Mouse (Mus musculus): ENCODE measurements around the gene Lrrc38. TPM values are rescaled to one million over a fixed set of nuclear protein-coding genes. Genes with fewer than 3 reads are reported as not detected.

Gene Lrrc38
- polyA plus RNA-seq, 1 experiment from 2014 or later, result not detected

- no peak overlapping the region for H3K27ac ChIP-seq
- H3K4me1 ChIP-seq, result peaks cover 6% of the 10 kb centered on the region
- H3K9me3 ChIP-seq, result no peaks in the 10 kb centered on the region
- no peaks in the 10 kb centered on the region for H3K36me3 ChIP-seq (replicated peaks)
- no peak overlapping the region for H3K4me3 ChIP-seq (replicated peaks)
- peaks cover 3% of the 10 kb centered on the region for H3K27me3 ChIP-seq
- 23% methylated on average over 15 of the region's 15 CpGs for WGBS
- no peak overlapping the region for H3K9ac ChIP-seq
- H3K4me2 ChIP-seq, result no peak overlapping the region
- no peak for ATAC-seq (ENCODE audit: low FRiP score)
Measured at GRCm38 (mm10) chr4:143366415-143367041, 17.0 kb downstream of the Lrrc38 start.

- peaks cover 5% of the 10 kb centered on the region; the same call in 1 of the 2 replicates for H3K27me3 ChIP-seq
- peak; percentile 49 for ATAC-seq (ENCODE audit: low FRiP score)
- H3K27ac ChIP-seq, result no peak overlapping the region
- H3K4me3 ChIP-seq (replicated peaks), result no peak overlapping the region
- H3K4me1 ChIP-seq, result peaks cover 19% of the 10 kb centered on the region
- 39% methylated on average over 7 of the region's 7 CpGs for WGBS
- no peaks in the 10 kb centered on the region for H3K36me3 ChIP-seq (replicated peaks)
- no peaks in the 10 kb centered on the region for H3K9me3 ChIP-seq
- H3K4me2 ChIP-seq, result no peak overlapping the region
- peak overlapping the region; percentile 1; the same call in 1 of the 2 replicates for H3K9ac ChIP-seq
Measured at GRCm38 (mm10) chr4:143379480-143379879, 29.9 kb downstream of the Lrrc38 start.

- 32% methylated on average over 15 of the region's 15 CpGs for WGBS
- peak; percentile 34 for ATAC-seq (ENCODE audit: low FRiP score)
- Histone ChIP-seq H3K27ac (0 out of 2 replicates have a peak overlapping the region, but pooled peaks have one; percentile 31), H3K9me3 (no peaks in the 10 kb centered on the region), H3K4me2 (no peak overlapping the region), H3K4me3 (replicated peaks) (no peak overlapping the region), H3K36me3 (replicated peaks) (no peaks in the 10 kb centered on the region), H3K27me3 (peaks cover 5% of the 10 kb centered on the region; the same call in 1 of the 2 replicates), H3K4me1 (peaks cover 19% of the 10 kb centered on the region), H3K9ac (0 out of 2 replicates have a peak overlapping the region, but pooled peaks have one; percentile 1)
Measured at GRCm38 (mm10) chr4:143379931-143380715, 30.6 kb downstream of the Lrrc38 start.

- Histone ChIP-seq H3K27me3 (peaks cover 5% of the 10 kb centered on the region; the same call in 1 of the 2 replicates), H3K27ac (no peak overlapping the region), H3K9ac (no peak overlapping the region), H3K4me1 (peaks cover 19% of the 10 kb centered on the region), H3K4me2 (no peak overlapping the region), H3K4me3 (replicated peaks) (no peak overlapping the region), H3K36me3 (replicated peaks) (no peaks in the 10 kb centered on the region), H3K9me3 (no peaks in the 10 kb centered on the region)
- no peak for ATAC-seq (ENCODE audit: low FRiP score)
- WGBS, result 3% methylated on average over 5 of the region's 5 CpGs
Measured at GRCm38 (mm10) chr4:143380716-143381004, 31.1 kb downstream of the Lrrc38 start.

- no peak for ATAC-seq (ENCODE audit: low FRiP score)
- WGBS, result 66% methylated on average over 3 of the region's 3 CpGs
- H3K27ac ChIP-seq, result no peak overlapping the region
Measured at GRCm38 (mm10) chr4:143382163-143382562, 32.6 kb downstream of the Lrrc38 start.

GRCm38 (mm10) chr4:143383646-143384045 is 34.1 kb downstream of the Lrrc38 start:
- Histone ChIP-seq H3K27ac (no peak overlapping the region), H3K9ac (no peak overlapping the region), H3K4me2 (no peak overlapping the region), H3K36me3 (replicated peaks) (no peaks in the 10 kb centered on the region), H3K27me3 (peaks cover 5% of the 10 kb centered on the region; the same call in 1 of the 2 replicates), H3K4me3 (replicated peaks) (no peak overlapping the region), H3K4me1 (peaks cover 19% of the 10 kb centered on the region), H3K9me3 (no peaks in the 10 kb centered on the region)
- 37% methylated on average over 4 of the region's 4 CpGs for WGBS
- no peak for ATAC-seq (ENCODE audit: low FRiP score)

More at GRCm38 (mm10) chr4:143382163-143382562, 32.6 kb downstream of the Lrrc38 start:
- peaks cover 5% of the 10 kb centered on the region; the same call in 1 of the 2 replicates for H3K27me3 ChIP-seq
- no peak overlapping the region for H3K9ac ChIP-seq
- H3K4me1 ChIP-seq, result peaks cover 19% of the 10 kb centered on the region
- H3K4me2 ChIP-seq, result no peak overlapping the region
- H3K36me3 ChIP-seq (replicated peaks), result no peaks in the 10 kb centered on the region
- H3K9me3 ChIP-seq, result no peaks in the 10 kb centered on the region
- no peak overlapping the region for H3K4me3 ChIP-seq (replicated peaks)

- Histone ChIP-seq H3K4me3 (replicated peaks) (peak overlapping the region; percentile 34), H3K9me3 (no peaks in the 10 kb centered on the region), H3K27ac (no peak overlapping the region), H3K36me3 (replicated peaks) (no peaks in the 10 kb centered on the region), H3K4me1 (no peaks in the 10 kb centered on the region), H3K9ac (no peak overlapping the region), H3K27me3 (no peaks in the 10 kb centered on the region), H3K4me2 (peak overlapping the region; percentile 53)
- ATAC-seq (ENCODE audit: low FRiP score), result peak; percentile 76
- WGBS, result 10% methylated on average over 30 of the region's 43 CpGs
Measured at GRCm38 (mm10) chr4:143388955-143389702, 39.6 kb downstream of the Lrrc38 start.

- no peak within 1 kb of the TSS for H3K4me2 ChIP-seq
- H3K4me3 ChIP-seq (replicated peaks), result no peak within 1 kb of the TSS
- WGBS, result 83% methylated on average over 26 of the region's 26 CpGs
- H3K27me3 ChIP-seq, result peaks cover 7% of the 10 kb centered on the region; the same call in 1 of the 2 replicates
- no peaks in the 10 kb centered on the region for H3K9me3 ChIP-seq
- H3K9ac ChIP-seq, result no peak within 1 kb of the TSS
- no peaks in the 10 kb centered on the region for H3K36me3 ChIP-seq (replicated peaks)
- H3K27ac ChIP-seq, result no peak within 1 kb of the TSS
- no peak for ATAC-seq (ENCODE audit: low FRiP score)
- no peaks in the 10 kb centered on the region for H3K4me1 ChIP-seq
Measured at GRCm38 (mm10) chr4:143394181-143394580, 44.6 kb downstream of the Lrrc38 start, which contains the start of gene Pramel1. Gene Pramel1, plus strand, starts transcription at chr4:143394428.

GRCm38 (mm10) chr4:143411566-143412218 is 62.1 kb downstream of the Lrrc38 start:
- H3K9ac ChIP-seq, result peak overlapping the region; percentile 46
- no peak overlapping the region for H3K27ac ChIP-seq
- peak; percentile 27; the same call in 1 of the 2 replicates for ATAC-seq (ENCODE audit: low FRiP score)
- H3K4me1 ChIP-seq, result peaks cover 6% of the 10 kb centered on the region; the same call in 1 of the 2 replicates
- WGBS, result 72% methylated on average over 5 of the region's 5 CpGs
- peak overlapping the region; percentile 42 for H3K4me3 ChIP-seq (replicated peaks)
- H3K4me2 ChIP-seq, result peak overlapping the region; percentile 53
- H3K27me3 ChIP-seq, result no peaks in the 10 kb centered on the region
- H3K36me3 ChIP-seq (replicated peaks), result peaks cover 24% of the 10 kb centered on the region
- no peaks in the 10 kb centered on the region for H3K9me3 ChIP-seq

- WGBS, result under 1% methylated on average over 50 of the region's 50 CpGs
- Histone ChIP-seq H3K9me3 (no peaks in the 10 kb centered on the region), H3K27ac (peak within 1 kb of the TSS; percentile 74), H3K4me3 (replicated peaks) (peak within 1 kb of the TSS; percentile 42), H3K27me3 (no peaks in the 10 kb centered on the region), H3K4me2 (peak within 1 kb of the TSS; percentile 53), H3K4me1 (peaks cover 6% of the 10 kb centered on the region; the same call in 1 of the 2 replicates), H3K9ac (peak within 1 kb of the TSS; percentile 46), H3K36me3 (replicated peaks) (peaks cover 31% of the 10 kb centered on the region)
- peak; percentile 94 for ATAC-seq (ENCODE audit: low FRiP score)
Measured at GRCm38 (mm10) chr4:143412219-143413092, 62.9 kb downstream of the Lrrc38 start, which contains the start of gene Pramef8. Gene Pramef8, plus strand, starts transcription at chr4:143412426.

- Histone ChIP-seq H3K9me3 (no peaks in the 10 kb centered on the region), H3K4me2 (no peak overlapping the region), H3K36me3 (replicated peaks) (peaks cover 43% of the 10 kb centered on the region), H3K4me3 (replicated peaks) (no peak overlapping the region), H3K27me3 (no peaks in the 10 kb centered on the region), H3K4me1 (peaks cover 6% of the 10 kb centered on the region; the same call in 1 of the 2 replicates), H3K27ac (no peak overlapping the region), H3K9ac (no peak overlapping the region)
- 93% methylated on average over 1 of the region's 1 CpGs for WGBS
- no peak for ATAC-seq (ENCODE audit: low FRiP score)
Measured at GRCm38 (mm10) chr4:143413621-143414020, 64.1 kb downstream of the Lrrc38 start.
